Mouse (Mus musculus) liver, embryonic 14.5 days (tissue): ENCODE results near the gene Spx.

Experiments
- CTCF ChIP-seq: IDR thresholded peaks from 2 replicates; pipeline ENCODE4 v1.5.1; 2016; ENCODE audit warnings: antibody characterized with exemption, low read depth, control low read depth
- EP300 ChIP-seq: IDR thresholded peaks from 2 replicates; pipeline ENCODE4 v1.6.1; 2016; ENCODE audit warnings: antibody characterized with exemption, low read depth

- no peak for TF ChIP-seq CTCF
- TF ChIP-seq EP300: no peak
Measured at GRCm38 (mm10) chr6:142462194-142462593, 49.0 kb downstream of the Spx start.
